ENCODE assay signal across 8 mouse cellular contexts in genomic region chr6:144710816-144711215, GRCm38 (mm10).
A peak's percentile ranks its signal among the peaks of the same experiment; 100 is the strongest.
DNase-seq lines count a peak whose midpoint lies in the region; ATAC-seq and TF ChIP-seq lines count a peak whose summit lies in the region.
"Had no signal": no experiment of that assay in that cellular context is flagged by ENCODE, and none has a peak within 500 bp of the region (broad histone marks: within the 10 kb centered on the region; RNA-seq: fewer than 3 reads in every experiment).

No protein-coding gene starts in this region.

- H3K4me2 ChIP-seq in kidney, embryonic 15.5 days = no peak overlapping the region
- peak overlapping the region; percentile 65 for H3K4me2 ChIP-seq in myocyte (ENCODE audit: low read depth)
- no peak overlapping the region for H3K4me2 ChIP-seq in hindbrain, embryonic 14.5 days (replicated peaks)

- no peak for TF ChIP-seq POLR2A in myocyte (IDR thresholded peaks at IDR 0.05; ENCODE audit: insufficient read length, low read depth)

- H3K79me2 ChIP-seq in myocyte (ENCODE audit: control insufficient read depth, insufficient read depth) = no peaks in the 10 kb centered on the region

- H3K27ac ChIP-seq in kidney, embryonic 15.5 days = peak overlapping the region; percentile 41
- H3K27ac ChIP-seq in hindbrain, embryonic 14.5 days = no peak overlapping the region
- H3K27ac ChIP-seq: neural tube, embryonic 12.5 days had no signal

- peaks cover 26% of the 10 kb centered on the region for H3K4me1 ChIP-seq in kidney, embryonic 15.5 days
- H3K4me1 ChIP-seq in hindbrain, embryonic 14.5 days (replicated peaks; ENCODE audit: control insufficient read depth, insufficient read depth, low read length) = peaks cover 7% of the 10 kb centered on the region; the same call in 1 of the 2 replicates

- H3K27me3 ChIP-seq in kidney, embryonic 15.5 days = no peaks in the 10 kb centered on the region
- H3K27me3 ChIP-seq in myocyte (ENCODE audit: control insufficient read depth, insufficient read depth, insufficient read length) = no peaks in the 10 kb centered on the region
- H3K27me3 ChIP-seq in hindbrain, embryonic 14.5 days (ENCODE audit: control insufficient read depth, insufficient read depth, low read length) = no peaks in the 10 kb centered on the region
- H3K27me3 ChIP-seq: neural tube, embryonic 12.5 days had no signal

- WGBS in kidney, embryonic 15.5 days = 29% methylated on average over 5 of the region's 5 CpGs
- WGBS in hindbrain, embryonic 14.5 days = 68% methylated on average over 5 of the region's 5 CpGs

- no peak overlapping the region for H3K9ac ChIP-seq in kidney, embryonic 15.5 days
- H3K9ac ChIP-seq in hindbrain, embryonic 14.5 days = no peak overlapping the region
- H3K9ac ChIP-seq: neural tube, embryonic 12.5 days had no signal

- peak; percentile 38; the same call in 1 of the 2 replicates for ATAC-seq in kidney, embryonic 15.5 days (replicated peaks; ENCODE audit: low FRiP score)
- ATAC-seq in hindbrain, embryonic 14.5 days (ENCODE audit: low FRiP score) = no peak

- H3K4me3 ChIP-seq in kidney, embryonic 15.5 days (replicated peaks) = no peak overlapping the region
- no peak overlapping the region for H3K4me3 ChIP-seq in myocyte
- H3K4me3 ChIP-seq in hindbrain, embryonic 14.5 days (replicated peaks; ENCODE audit: low read length) = no peak overlapping the region
- H3K4me3 ChIP-seq: neural tube, embryonic 12.5 days had no signal

- DNase-seq in right cerebral cortex, adult 2 months (ENCODE audit: low spot score in 2 of 2) = peak; percentile 18 to 35
- no peak for DNase-seq in right cerebral cortex, postnatal 14 days
- DNase-seq in gastrocnemius, adult 8-10 months (ENCODE audit: low spot score in 2 of 2) = peak; percentile 53 to 64
- no peak for DNase-seq in spleen, postnatal 10 days (ENCODE audit: low spot score in 2 of 2)
- DNase-seq in hindbrain, embryonic 14.5 days (ENCODE audit: low spot score) = no peak

- no peaks in the 10 kb centered on the region for H3K9me3 ChIP-seq in kidney, embryonic 15.5 days (replicated peaks)
- H3K9me3 ChIP-seq in hindbrain, embryonic 14.5 days (ENCODE audit: control insufficient read depth, low read length) = no peaks in the 10 kb centered on the region
- H3K9me3 ChIP-seq: neural tube, embryonic 12.5 days had no signal

- no peaks in the 10 kb centered on the region for H3K36me3 ChIP-seq in kidney, embryonic 15.5 days
- no peaks in the 10 kb centered on the region for H3K36me3 ChIP-seq in myocyte (ENCODE audit: control insufficient read depth, insufficient read depth)
- H3K36me3 ChIP-seq in hindbrain, embryonic 14.5 days (replicated peaks; ENCODE audit: control insufficient read depth, insufficient read depth) = no peaks in the 10 kb centered on the region
- H3K36me3 ChIP-seq: neural tube, embryonic 12.5 days had no signal

- H3ac ChIP-seq in myocyte (ENCODE audit: control insufficient read depth, insufficient read length) = no peak overlapping the region

TF ChIP-seq in myocyte, 11 proteins besides CTCF, POLR2A, EP300 and RAD21:
- TF ChIP-seq REST (IDR thresholded peaks at IDR 0.05; ENCODE audit: insufficient read depth, insufficient read length) = no peak
- peak; percentile 58; the same call in 1 of the 2 replicates for TF ChIP-seq CEBPB (IDR thresholded peaks at IDR 0.05; ENCODE audit: insufficient read depth, poor library complexity, severe bottlenecking)

Comparison
In these comparisons a context has a peak if more than half of its experiments do, and no peak if none do; other contexts are left out.
1. DNase-seq: peak in right cerebral cortex, adult 2 months (2 of 2) and gastrocnemius, adult 8-10 months (2 of 2); none in right cerebral cortex, postnatal 14 days (single experiment), spleen, postnatal 10 days (0 of 2) and hindbrain, embryonic 14.5 days (single experiment).